Mouse (Mus musculus): ENCODE data around the gene Hist1h3f.
"Not testable (repeated sequence)": the region's sequence is repeated elsewhere in the genome, so short reads cannot be mapped to it uniquely, and the experiment has no call there.

DNA sequence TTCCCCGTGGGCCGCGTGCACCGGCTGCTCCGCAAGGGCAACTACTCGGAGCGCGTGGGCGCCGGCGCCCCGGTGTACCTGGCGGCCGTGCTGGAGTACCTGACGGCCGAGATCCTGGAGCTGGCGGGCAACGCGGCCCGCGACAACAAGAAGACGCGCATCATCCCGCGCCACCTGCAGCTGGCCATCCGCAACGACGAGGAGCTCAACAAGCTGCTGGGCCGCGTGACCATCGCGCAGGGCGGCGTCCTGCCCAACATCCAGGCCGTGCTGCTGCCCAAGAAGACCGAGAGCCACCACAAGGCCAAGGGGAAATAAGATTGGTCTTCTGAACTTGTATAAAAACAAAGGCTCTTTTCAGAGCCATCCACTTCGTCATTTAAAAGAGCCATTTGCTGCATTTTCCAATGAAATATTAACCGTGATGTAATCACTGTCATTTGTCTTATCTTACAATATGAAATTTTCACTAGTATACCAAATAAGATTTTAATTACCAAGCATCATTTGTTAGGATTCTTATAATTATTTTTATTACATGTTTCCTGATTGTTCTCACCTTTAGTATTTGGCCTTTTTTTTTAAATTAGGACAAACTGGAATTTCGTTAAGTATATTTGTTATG lies 30.8 kb downstream of the Hist1h3f start:
- not testable (repeated sequence) for TF ChIP-seq CTCF (conservative IDR thresholded peaks at IDR 0.05; ENCODE audit: insufficient read depth, insufficient read length, low read depth, low read length); POLR2A (IDR thresholded peaks at IDR 0.05; ENCODE audit: low read depth, low read length)
